Mouse (Mus musculus) left cerebral cortex, adult 8-10 months (tissue): Measurements from ENCODE around the gene Wwc2. TPM values are rescaled to one million over a fixed set of nuclear protein-coding genes. Genes with fewer than 3 reads are reported as not detected.

Experiments
- DNase-seq, 2 experiments: peaks; one replicate each; pipeline ENCODE4 v3.0.0; 2022; ENCODE audit warnings: low spot score in 2 of 2
- total RNA-seq, 4 experiments: library from RNA; stranded (reverse); gene quantifications; 2 replicates each; pipeline ENCODE4 v1.2.4; 2022

The Wwc2 gene
- total RNA-seq, 4 experiments from 2014 or later: 24.4 to 25.9 (median 24.8) TPM

DNA sequence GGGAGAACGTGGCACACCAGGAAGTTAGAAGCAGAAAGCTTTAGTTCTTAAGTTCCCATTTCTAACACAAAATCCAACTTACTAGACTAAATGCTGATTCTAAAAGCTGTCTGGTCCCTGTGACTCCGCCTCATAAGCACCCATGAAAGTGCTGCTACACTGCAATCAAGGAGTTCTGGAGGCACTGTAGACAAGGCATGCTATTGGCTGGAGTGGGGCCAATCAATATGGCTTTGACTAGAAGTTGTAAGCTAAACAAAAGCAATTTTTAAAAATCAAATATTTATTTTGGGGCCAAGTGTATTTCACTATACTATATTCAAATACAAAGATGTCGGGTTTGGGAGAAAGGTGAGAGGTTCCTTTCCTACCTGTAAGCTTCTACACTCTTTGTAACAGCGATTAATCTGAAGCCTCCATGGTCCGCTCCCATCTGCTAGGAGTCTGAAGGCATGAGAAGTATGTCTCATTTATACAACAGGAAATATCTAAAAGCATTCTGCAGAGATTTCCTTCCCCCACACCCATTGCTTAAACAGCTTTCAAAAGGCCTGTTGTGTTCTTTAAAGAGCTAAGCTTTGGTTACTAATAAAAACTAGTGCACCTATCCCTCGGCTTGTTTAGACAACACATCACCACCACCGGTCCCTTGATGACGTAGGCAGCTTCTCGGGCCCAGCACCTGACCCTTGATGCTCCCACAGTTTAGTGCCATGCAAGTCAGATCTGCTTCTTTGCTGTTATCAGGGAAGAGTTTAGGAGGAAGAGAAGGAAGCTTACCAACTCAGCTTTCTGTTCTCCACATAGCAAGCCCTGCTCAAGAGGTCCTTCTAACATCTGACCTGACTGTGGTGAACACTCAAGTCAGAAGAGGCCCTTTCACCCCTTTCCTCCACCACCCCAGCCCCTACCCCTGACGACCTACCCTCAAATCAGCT is 50.5 kb downstream of the Wwc2 start:
- DNase-seq: no peak

DNA sequence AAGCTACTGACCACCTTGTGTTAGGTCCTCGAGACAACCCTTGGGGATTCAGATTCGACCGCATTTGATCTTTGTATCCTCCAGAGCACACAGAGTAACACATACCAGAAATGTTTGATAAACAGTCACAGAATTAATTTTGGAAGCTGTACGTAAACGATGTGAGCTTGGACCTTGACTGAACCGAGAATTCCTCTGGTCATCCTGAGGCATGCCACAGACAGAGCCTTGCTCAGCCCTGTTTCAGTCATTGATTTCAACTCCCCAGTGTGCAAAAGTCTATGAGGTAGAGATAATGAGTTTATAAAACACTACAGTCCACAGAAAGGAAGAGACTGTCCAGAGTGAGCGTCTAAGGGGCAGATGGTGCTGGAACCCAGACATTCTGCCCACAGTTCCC is 51.5 kb downstream of the Wwc2 start:
- no peak for DNase-seq

- no peak for DNase-seq
Observed at GRCm38 (mm10) chr8:47936386-47936785, 54.3 kb downstream of the Wwc2 start.

- no peak for DNase-seq
Observed at GRCm38 (mm10) chr8:47935461-47935860, 55.3 kb downstream of the Wwc2 start.

GRCm38 (mm10) chr8:47933087-47933486 is 57.6 kb downstream of the Wwc2 start:
- DNase-seq: no peak

DNA sequence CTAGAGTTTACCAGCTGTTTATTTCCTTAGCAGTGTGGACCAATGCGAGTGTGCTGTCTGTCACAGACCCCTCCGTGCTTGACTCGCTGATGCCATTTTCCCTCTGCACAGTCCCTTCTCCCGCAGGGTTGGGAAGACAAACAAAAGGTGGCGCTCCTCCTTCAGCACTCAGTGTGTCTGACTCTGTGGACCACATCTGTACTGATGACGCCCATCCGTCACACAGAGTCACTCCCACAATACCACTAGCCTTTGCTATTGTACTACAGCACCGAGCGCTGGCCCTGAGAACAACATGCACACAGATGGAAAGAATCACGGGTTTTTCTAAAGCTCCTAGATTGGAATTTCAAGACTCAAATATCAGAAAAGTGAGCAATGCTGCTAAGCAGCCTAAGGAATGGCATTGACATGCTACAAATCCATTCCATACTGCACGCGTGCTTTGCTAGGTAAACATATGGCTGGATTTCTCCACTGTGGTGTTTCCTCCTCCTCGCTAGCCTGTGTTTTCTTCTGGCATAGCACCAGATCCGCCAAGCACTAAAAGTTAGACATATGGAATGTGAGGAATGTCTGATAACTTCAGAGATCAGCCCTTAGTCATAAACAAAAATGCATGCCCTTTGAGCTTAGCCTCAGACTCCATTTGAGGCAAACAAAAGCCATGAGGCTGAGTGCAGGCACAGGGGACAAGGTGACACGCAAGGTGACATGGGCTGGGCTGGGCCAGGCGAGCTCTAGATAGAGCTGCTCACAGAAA is 58.5 kb downstream of the Wwc2 start:
- peak in 1 of 2 experiments; percentile 61 for DNase-seq

- DNase-seq: no peak
Observed at GRCm38 (mm10) chr8:47931371-47931770, 59.4 kb downstream of the Wwc2 start.

DNA sequence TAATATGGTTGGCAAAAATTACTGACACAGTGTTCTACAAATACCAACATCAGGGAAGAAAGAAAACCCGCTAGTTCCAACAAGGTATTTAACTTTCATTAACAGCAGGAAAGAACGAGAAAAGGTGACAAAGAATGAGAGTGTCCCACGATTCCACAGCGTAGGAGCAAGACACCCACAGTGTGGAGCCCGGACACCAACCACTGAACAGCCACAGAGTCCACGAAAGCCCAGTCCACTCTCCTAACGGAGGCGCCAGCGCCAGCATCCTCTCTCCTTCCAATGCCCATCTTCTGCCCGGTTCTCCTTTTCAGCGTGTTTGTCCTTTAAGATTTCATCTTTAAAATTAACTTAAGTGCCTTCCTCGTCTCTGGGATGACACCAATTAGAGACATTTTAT is 61.1 kb downstream of the Wwc2 start:
- DNase-seq: no peak

DNA sequence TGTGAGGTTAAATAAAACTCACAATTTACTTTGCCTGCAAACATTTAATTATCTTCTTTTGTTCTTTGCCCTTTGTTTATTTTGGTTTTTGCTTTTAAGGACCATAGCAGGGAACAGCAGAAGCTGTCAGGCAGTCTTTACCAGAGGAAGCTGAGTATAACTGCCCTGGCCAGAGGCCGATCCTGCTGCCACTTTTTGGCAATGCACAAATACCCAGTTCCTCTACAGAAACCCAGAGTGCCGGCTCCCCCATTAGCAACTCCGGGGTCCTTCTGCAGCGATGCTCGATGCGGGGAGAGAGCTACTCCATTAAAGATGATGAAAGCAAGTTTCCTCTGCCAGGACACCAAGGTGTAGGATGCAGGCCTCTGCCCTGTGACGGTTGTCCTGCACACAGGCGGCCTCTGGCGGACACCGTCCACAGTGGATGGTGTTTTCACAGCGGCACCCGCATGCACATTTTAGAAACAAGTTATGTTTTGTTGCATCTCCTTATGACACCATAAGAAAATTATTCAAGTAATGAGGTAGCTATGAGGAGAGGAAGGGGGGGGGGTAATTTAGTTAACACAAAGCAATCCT is 62.0 kb downstream of the Wwc2 start:
- no peak for DNase-seq

- no peak for DNase-seq
Observed at GRCm38 (mm10) chr8:47924921-47925320, 65.8 kb downstream of the Wwc2 start.

GRCm38 (mm10) chr8:47922816-47923215 is 67.9 kb downstream of the Wwc2 start:
- DNase-seq: no peak

- no peak for DNase-seq
Observed at GRCm38 (mm10) chr8:47922011-47922410, 68.7 kb downstream of the Wwc2 start.

DNA sequence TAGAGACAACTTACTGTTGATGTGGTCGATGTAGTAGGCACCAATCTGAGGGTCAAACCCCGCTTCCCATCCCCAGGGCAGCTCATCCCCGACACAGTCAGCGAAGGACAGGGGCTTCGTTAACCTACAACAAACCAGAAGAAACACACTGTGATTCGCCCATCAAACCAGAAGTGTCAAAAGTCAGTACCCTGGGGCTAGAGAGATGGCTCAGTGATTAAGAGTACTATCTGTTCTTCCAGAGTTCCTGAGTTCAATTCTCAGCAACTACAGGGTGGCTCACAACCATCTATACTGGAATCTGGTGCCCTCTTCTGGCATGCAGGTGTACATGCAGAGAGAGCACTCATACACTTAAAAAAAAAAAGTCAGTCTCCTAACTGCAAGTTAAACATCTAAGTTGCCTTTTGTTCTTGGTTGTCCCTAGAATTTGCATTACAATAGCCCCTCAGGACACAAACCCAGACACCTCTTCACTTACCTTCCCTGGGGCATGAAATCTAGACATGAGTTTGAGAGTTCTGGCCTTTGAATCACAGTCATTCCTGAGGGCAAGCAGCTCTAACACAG is 70.1 kb downstream of the Wwc2 start:
- no peak for DNase-seq

- peak in 1 of 2 experiments; percentile 39 for DNase-seq
Observed at GRCm38 (mm10) chr8:47917060-47918035, 73.4 kb downstream of the Wwc2 start.

- no peak for DNase-seq
Observed at GRCm38 (mm10) chr8:47915521-47915920, 75.2 kb downstream of the Wwc2 start.

- no peak for DNase-seq
Observed at GRCm38 (mm10) chr8:47914946-47915345, 75.8 kb downstream of the Wwc2 start.

- no peak for DNase-seq
Observed at GRCm38 (mm10) chr8:47914161-47914560, 76.6 kb downstream of the Wwc2 start.

DNA sequence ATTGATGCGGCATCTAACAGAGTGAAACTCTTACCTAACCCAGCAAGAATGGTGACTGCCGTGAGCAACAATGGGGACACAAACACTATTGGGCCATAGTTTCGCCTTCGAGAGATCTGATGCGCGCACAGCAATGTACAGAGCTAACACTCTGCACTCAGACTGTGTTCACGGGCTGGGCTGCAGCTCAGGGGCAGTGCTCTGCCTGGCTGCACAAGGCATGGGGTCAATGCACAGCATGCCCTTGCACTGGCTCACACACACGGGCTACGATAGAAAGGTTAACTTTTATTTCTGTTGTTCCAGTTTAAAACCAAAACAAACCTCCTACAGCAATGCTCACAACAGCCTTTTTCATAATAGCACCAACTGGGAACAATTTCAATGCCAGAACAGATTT is 77.1 kb downstream of the Wwc2 start:
- DNase-seq: no peak

DNA sequence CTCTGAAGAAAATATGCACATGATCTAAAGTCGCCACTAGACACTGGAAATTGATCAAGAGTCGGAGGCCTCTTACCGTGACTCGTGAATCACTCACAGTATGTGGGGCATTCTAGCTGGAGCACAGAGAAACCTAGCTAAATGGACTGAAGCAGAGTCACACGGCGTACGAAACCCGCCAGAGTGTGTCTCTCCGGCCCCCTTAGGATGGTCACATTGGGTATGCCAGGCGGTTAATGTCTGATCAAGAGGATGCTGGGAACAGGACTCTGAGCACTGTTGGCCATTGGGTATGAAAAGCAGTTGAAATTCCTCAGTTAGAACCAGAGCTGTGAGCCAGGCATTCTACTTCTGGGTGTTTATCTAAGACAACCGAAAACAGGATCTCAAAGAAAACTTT is 81.0 kb downstream of the Wwc2 start:
- DNase-seq: no peak

- DNase-seq: no peak
Observed at GRCm38 (mm10) chr8:47907056-47907455, 83.7 kb downstream of the Wwc2 start.

DNA sequence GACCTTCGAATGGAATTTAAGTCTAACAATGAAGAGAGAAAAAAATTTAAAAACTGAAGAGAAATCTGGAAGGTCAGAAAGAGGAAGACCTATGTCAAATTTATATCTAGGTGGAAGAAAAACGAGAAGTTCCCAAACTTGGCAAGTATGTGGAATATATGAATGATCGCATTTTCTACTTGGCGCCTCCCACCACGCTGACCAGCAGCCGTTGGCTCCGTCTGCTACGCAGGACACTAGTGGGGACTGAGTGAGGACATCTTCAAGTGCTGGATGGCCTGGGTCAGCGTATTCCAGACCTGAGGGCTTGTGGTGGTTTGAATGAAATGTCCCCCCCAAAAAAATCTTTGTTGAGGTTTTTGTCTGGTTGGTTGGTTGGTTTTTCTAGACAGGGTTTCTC is 84.6 kb downstream of the Wwc2 start:
- no peak for DNase-seq
